Comparison of ENCODE assay signal across 13 mouse cellular contexts in genomic region chr10:126502013-126502688, GRCm38 (mm10).
DNase-seq lines count a peak whose midpoint lies in the region; ATAC-seq and TF ChIP-seq lines count a peak whose summit lies in the region.
"Had no signal": no experiment of that assay in that cellular context is flagged by ENCODE, and none has a peak within 500 bp of the region (broad histone marks: within the 10 kb centered on the region; RNA-seq: fewer than 3 reads in every experiment).

No protein-coding gene starts in this region.

- 17% methylated on average over 5 of the region's 5 CpGs for WGBS in liver, embryonic 14.5 days (ENCODE audit: insufficient replicate concordance)
- 45% methylated on average over 5 of the region's 5 CpGs for WGBS in hindbrain, postnatal 0 days

- no peaks in the 10 kb centered on the region for H3K36me3 ChIP-seq in liver, embryonic 14.5 days (replicated peaks; ENCODE audit: control insufficient read depth, insufficient read depth, low read depth)
- H3K36me3 ChIP-seq in hindbrain, postnatal 0 days (ENCODE audit: insufficient read depth, low read length) = no peaks in the 10 kb centered on the region
- H3K36me3 ChIP-seq: forebrain, embryonic 15.5 days; stomach, embryonic 15.5 days had no signal

- DNase-seq in cerebellum, postnatal 10 days = no peak
- DNase-seq in layer of hippocampus, adult 9-11 months = peak; percentile 38
- no peak for DNase-seq in layer of hippocampus, adult 8-10 months (ENCODE audit: low spot score in 2 of 2)
- no peak for DNase-seq in liver, embryonic 14.5 days (ENCODE audit: low read depth in 3 of 3, low spot score in 3 of 3)
- DNase-seq in spleen, postnatal 36 days (ENCODE audit: low spot score in 2 of 2) = peak; percentile 73 to 78
- DNase-seq in hindbrain, postnatal 0 days (ENCODE audit: low spot score) = no peak
- DNase-seq: adrenal gland, postnatal 36 days; kidney, adult 18-20 months; left cerebral cortex, postnatal 4 days had no signal

- TF ChIP-seq CTCF in liver, embryonic 14.5 days (IDR thresholded peaks at IDR 0.05; ENCODE audit: low read depth) = no peak
- no peak for TF ChIP-seq CTCF in hindbrain, postnatal 0 days (IDR thresholded peaks at IDR 0.05; ENCODE audit: low read depth)

- H3K27ac ChIP-seq in liver, embryonic 14.5 days = no peak overlapping the region
- no peak overlapping the region for H3K27ac ChIP-seq in hindbrain, postnatal 0 days
- H3K27ac ChIP-seq: forebrain, embryonic 15.5 days; stomach, embryonic 15.5 days had no signal

- no peak overlapping the region for H3K4me2 ChIP-seq in liver, embryonic 14.5 days (ENCODE audit: low read depth)
- H3K4me2 ChIP-seq in hindbrain, postnatal 0 days (ENCODE audit: low read depth, low read length) = no peak overlapping the region
- H3K4me2 ChIP-seq: forebrain, embryonic 15.5 days; stomach, embryonic 15.5 days had no signal

- no peak overlapping the region for H3K9ac ChIP-seq in liver, embryonic 14.5 days (replicated peaks)
- H3K9ac ChIP-seq in hindbrain, postnatal 0 days (replicated peaks; ENCODE audit: low read length) = no peak overlapping the region
- H3K9ac ChIP-seq: forebrain, embryonic 15.5 days; stomach, embryonic 15.5 days had no signal

- no peak overlapping the region for H3K4me3 ChIP-seq in liver, embryonic 14.5 days (ENCODE audit: insufficient read depth in 1 of 2, low read depth in 2 of 2, low read length in 2 of 2)
- H3K4me3 ChIP-seq in hindbrain, postnatal 0 days (ENCODE audit: low read length) = no peak overlapping the region
- H3K4me3 ChIP-seq: forebrain, embryonic 15.5 days; stomach, embryonic 15.5 days had no signal

- H3K27me3 ChIP-seq in liver, embryonic 14.5 days (ENCODE audit: control insufficient read depth, insufficient read depth, low read length) = no peaks in the 10 kb centered on the region
- no peaks in the 10 kb centered on the region for H3K27me3 ChIP-seq in hindbrain, postnatal 0 days (ENCODE audit: insufficient read depth, low read length)
- H3K27me3 ChIP-seq: forebrain, embryonic 15.5 days; stomach, embryonic 15.5 days had no signal

- ATAC-seq in cerebellum, adult (ENCODE audit: insufficient number of reproducible peaks, low FRiP score, low TSS enrichment) = peak; percentile 31; the same call in 1 of the 2 replicates
- 0 out of 2 replicates have a peak, but pooled peaks have one; percentile 23 for ATAC-seq in liver, embryonic 14.5 days (ENCODE audit: insufficient read depth)
- no peak for ATAC-seq in hindbrain, postnatal 0 days
- no peak for ATAC-seq in erythroid progenitor cell, adult 5-6 weeks (replicated peaks; ENCODE audit: low FRiP score, poor library complexity, severe bottlenecking)
- ATAC-seq: forebrain, embryonic 15.5 days had no signal

- no peak for TF ChIP-seq EP300 in liver, embryonic 14.5 days (IDR thresholded peaks at IDR 0.05; ENCODE audit: low read depth)

- H3K9me3 ChIP-seq in liver, embryonic 14.5 days (ENCODE audit: control insufficient read depth, low read length) = no peaks in the 10 kb centered on the region
- H3K9me3 ChIP-seq in hindbrain, postnatal 0 days (ENCODE audit: low read length) = no peaks in the 10 kb centered on the region
- H3K9me3 ChIP-seq: forebrain, embryonic 15.5 days; stomach, embryonic 15.5 days had no signal

- no peaks in the 10 kb centered on the region for H3K4me1 ChIP-seq in liver, embryonic 14.5 days (replicated peaks; ENCODE audit: control insufficient read depth in 2 of 2, insufficient read depth in 2 of 2, low read length in 1 of 2)
- H3K4me1 ChIP-seq in hindbrain, postnatal 0 days (ENCODE audit: insufficient read depth, low read length) = no peaks in the 10 kb centered on the region
- H3K4me1 ChIP-seq: stomach, embryonic 15.5 days had no signal

Comparison
In these comparisons a context has a peak if more than half of its experiments do, and no peak if none do; other contexts are left out.
1. DNase-seq: peak in layer of hippocampus, adult 9-11 months (single experiment) and spleen, postnatal 36 days (2 of 2); none in cerebellum, postnatal 10 days (0 of 2), layer of hippocampus, adult 8-10 months (0 of 2), liver, embryonic 14.5 days (0 of 3) and hindbrain, postnatal 0 days (single experiment).
2. ATAC-seq: peak in cerebellum, adult (single experiment) and liver, embryonic 14.5 days (single experiment); none in hindbrain, postnatal 0 days (single experiment) and erythroid progenitor cell, adult 5-6 weeks (single experiment).